Mouse (Mus musculus) kidney, postnatal 0 days (tissue): ENCODE data around the gene Impad1. TPM values are rescaled to one million over a fixed set of nuclear protein-coding genes. Genes with fewer than 3 reads are reported as not detected.
A peak's percentile ranks its signal among the peaks of the same experiment; 100 is the strongest.

ENCODE experiments used
- ATAC-seq: fragments of 200-750 bp; cut with Nextera tagmentation; replicated peaks from 2 replicates; pipeline ENCODE4 v1.8.0; 2017; ENCODE audit warnings: low read depth, moderate number of reproducible peaks, moderate TSS enrichment, moderate library complexity; ENCODE audit not compliant: low FRiP score
- DNase-seq: peaks from one replicate; pipeline ENCODE4 v3.0.0-alpha.2; 2016; ENCODE audit warnings: low spot score
- H3K27ac ChIP-seq: fragments of 300-500 bp; sonication (generic); 2 replicates; pipeline ENCODE4 v1.5.1; 2014; ENCODE audit warnings: mild to moderate bottlenecking
- H3K27me3 ChIP-seq: fragments of 300-500 bp; sonication (generic); 2 replicates; pipeline ENCODE4 v1.6.1; 2014; ENCODE audit warnings: low read length, mixed read lengths; ENCODE audit not compliant: insufficient read depth
- H3K36me3 ChIP-seq: fragments of 300-500 bp; sonication (generic); 2 replicates; pipeline ENCODE4 v1.6.1; 2014; ENCODE audit warnings: low read length, mixed read lengths; ENCODE audit not compliant: insufficient read depth
- H3K4me1 ChIP-seq: fragments of 300-500 bp; sonication (generic); replicated peaks from 2 replicates; pipeline ENCODE4 v1.6.1; 2014; ENCODE audit warnings: antibody characterized with exemption, low read length, mixed read lengths; ENCODE audit not compliant: insufficient read depth
- H3K4me2 ChIP-seq: fragments of 300-500 bp; sonication (generic); 2 replicates; pipeline ENCODE4 v1.6.1; 2014; ENCODE audit warnings: mild to moderate bottlenecking, low read length, moderate library complexity, mixed read lengths
- H3K4me3 ChIP-seq: fragments of 300-500 bp; sonication (generic); replicated peaks from 2 replicates; pipeline ENCODE4 v1.5.1; 2014; ENCODE audit warnings: low read depth, low read length
- H3K9ac ChIP-seq: fragments of 300-500 bp; sonication (generic); 2 replicates; pipeline ENCODE4 v1.6.1; 2014; ENCODE audit warnings: low read depth, low read length
- H3K9me3 ChIP-seq: fragments of 300-500 bp; sonication (generic); replicated peaks from 2 replicates; pipeline ENCODE4 v1.6.1; 2016; ENCODE audit warnings: low read length, inconsistent platforms, mixed read lengths
- CTCF ChIP-seq: IDR thresholded peaks from 2 replicates; pipeline ENCODE4 v1.5.1; 2016; ENCODE audit warnings: antibody characterized with exemption, low read depth, mild to moderate bottlenecking, moderate library complexity
- WGBS: fragments of 180-500 bp; shearing (Covaris S2); extraction: QIAGEN DNeasy Blood & Tissue Kit; methylation state at CpG from one replicate; pipeline ENCODE4 v1.1.7; 2014; 5-methylcytosine and 5-hydroxymethylcytosine counted together
- polyA plus RNA-seq: library from polyadenylated mRNA; unstranded; fragments of >200 nt; fragmentation: Nextera tagmentation; extraction: Ambion mirVana; gene quantifications from 2 replicates; pipeline ENCODE4 v1.2.1, GENCODE M21; 2015

The Impad1 gene
- polyA plus RNA-seq, 1 experiment from 2014 or later, result 42.0 TPM

DNA sequence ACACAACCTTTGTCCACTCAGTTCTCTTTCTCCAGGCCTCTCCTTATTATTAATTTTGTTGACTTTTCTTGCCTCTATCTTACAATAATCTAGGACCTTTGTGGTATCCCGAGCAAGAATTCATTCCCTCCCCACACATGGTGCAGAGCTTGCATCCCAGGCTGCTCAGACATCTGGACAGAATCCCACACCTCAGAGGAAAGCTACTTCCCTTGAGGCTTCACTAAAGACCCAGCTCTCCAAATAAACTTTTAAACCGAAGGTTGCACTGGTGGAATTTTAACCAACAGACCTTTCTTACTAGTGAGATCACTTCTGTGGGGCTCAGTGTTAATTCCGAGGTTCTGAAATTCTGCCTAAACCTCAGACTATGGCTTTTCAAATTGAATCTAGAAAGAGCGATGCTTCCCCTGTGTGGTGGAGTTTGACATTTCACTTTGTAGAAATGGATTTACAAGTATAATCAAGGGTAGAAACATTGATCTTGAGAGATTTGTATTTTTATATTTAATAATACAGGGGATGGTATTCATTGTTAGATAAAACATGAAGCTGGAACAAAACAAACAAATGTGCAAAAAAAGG lies 75.3 kb downstream of the Impad1 start:
- Histone ChIP-seq H3K4me1 (no peaks in the 10 kb centered on the region), H3K9me3 (no peaks in the 10 kb centered on the region), H3K27ac (no peak overlapping the region), H3K27me3 (no peaks in the 10 kb centered on the region), H3K9ac (no peak overlapping the region), H3K36me3 (no peaks in the 10 kb centered on the region), H3K4me2 (no peak overlapping the region), H3K4me3 (no peak overlapping the region)
- peak; percentile 65 for TF ChIP-seq CTCF
- 52% methylated on average over 4 of the region's 4 CpGs for WGBS
- no peak for ATAC-seq
- peak; percentile 76 for DNase-seq
